Mouse (Mus musculus): ENCODE measurements around the gene Rmi2. TPM values are rescaled to one million over a fixed set of nuclear protein-coding genes. Genes with fewer than 3 reads are reported as not detected.

Rmi2 gene
- polyA plus RNA-seq (2011; ENCODE audit: insufficient read depth, insufficient read length, low replicate concordance, missing spikeins) = 3.8 and 4.8 TPM in 2 replicates

GRCm38 (mm10) chr16:10834911-10835587 is at the start of gene Rmi2:
Rmi2 (plus strand) TSS chr16:10835059.
- Histone ChIP-seq H3K4me1 (ENCODE audit: control insufficient read depth, insufficient read depth, low read length) (peaks cover 14% of the 10 kb centered on the region), H3K4me3 (replicated peaks; ENCODE audit: control insufficient read depth, low read depth, low read length) (peak within 1 kb of the TSS; percentile 79), H3K27ac (ENCODE audit: control insufficient read depth, insufficient read depth, low read depth, low read length, poor library complexity) (peak within 1 kb of the TSS; percentile 89)
- TF ChIP-seq POLR2A (IDR thresholded peaks at IDR 0.05; ENCODE audit: borderline replicate concordance, control insufficient read depth, low read depth, low read length) (peak; percentile 23; the same call in 1 of the 2 replicates), CTCF (IDR thresholded peaks at IDR 0.05; ENCODE audit: control insufficient read depth, insufficient read depth, low read length) (no peak)
- WGBS = under 1% methylated on average over 68 of the region's 69 CpGs

GRCm38 (mm10) chr16:10785371-10786231 is 49.3 kb upstream of the Rmi2 start, which contains the start of gene Socs1:
Socs1 (minus strand) TSS chr16:10785536.
- peak within 1 kb of the TSS; percentile 94 for H3K4me3 ChIP-seq (replicated peaks; ENCODE audit: control insufficient read depth, low read depth, low read length)
- peaks cover 6% of the 10 kb centered on the region for H3K4me1 ChIP-seq (ENCODE audit: control insufficient read depth, insufficient read depth, low read length)
- TF ChIP-seq CTCF (IDR thresholded peaks at IDR 0.05; ENCODE audit: control insufficient read depth, insufficient read depth, low read length) (no peak), POLR2A (IDR thresholded peaks at IDR 0.05; ENCODE audit: borderline replicate concordance, control insufficient read depth, low read depth, low read length) (peak; percentile 88; the same call in 1 of the 2 replicates)
- under 1% methylated on average over 58 of the region's 59 CpGs for WGBS
- peak within 1 kb of the TSS; percentile 92 for H3K27ac ChIP-seq (ENCODE audit: control insufficient read depth, insufficient read depth, low read depth, low read length, poor library complexity)

GRCm38 (mm10) chr16:10786288-10786687 is 48.6 kb upstream of the Rmi2 start:
- peaks cover 6% of the 10 kb centered on the region for H3K4me1 ChIP-seq (ENCODE audit: control insufficient read depth, insufficient read depth, low read length)
- TF ChIP-seq CTCF (IDR thresholded peaks at IDR 0.05; ENCODE audit: control insufficient read depth, insufficient read depth, low read length) = peak; percentile 94
- no peak for TF ChIP-seq POLR2A (IDR thresholded peaks at IDR 0.05; ENCODE audit: borderline replicate concordance, control insufficient read depth, low read depth, low read length)
- H3K4me3 ChIP-seq (replicated peaks; ENCODE audit: control insufficient read depth, low read depth, low read length) = peak overlapping the region; percentile 94
- peak overlapping the region; percentile 92 for H3K27ac ChIP-seq (ENCODE audit: control insufficient read depth, insufficient read depth, low read depth, low read length, poor library complexity)
- 1% methylated on average over 9 of the region's 9 CpGs for WGBS

- WGBS = 64% methylated on average over 4 of the region's 4 CpGs
- Histone ChIP-seq H3K27ac (ENCODE audit: control insufficient read depth, insufficient read depth, low read depth, low read length, poor library complexity) (no peak overlapping the region), H3K4me3 (replicated peaks; ENCODE audit: control insufficient read depth, low read depth, low read length) (no peak overlapping the region), H3K4me1 (ENCODE audit: control insufficient read depth, insufficient read depth, low read length) (peaks cover 6% of the 10 kb centered on the region)
- no peak for TF ChIP-seq POLR2A (IDR thresholded peaks at IDR 0.05; ENCODE audit: borderline replicate concordance, control insufficient read depth, low read depth, low read length)
- no peak for TF ChIP-seq CTCF (IDR thresholded peaks at IDR 0.05; ENCODE audit: control insufficient read depth, insufficient read depth, low read length)
Measured at GRCm38 (mm10) chr16:10786782-10787547, 47.9 kb upstream of the Rmi2 start.

- H3K4me3 ChIP-seq (replicated peaks; ENCODE audit: control insufficient read depth, low read depth, low read length) = no peak overlapping the region
- 72% methylated on average over 7 of the region's 7 CpGs for WGBS
- TF ChIP-seq CTCF (IDR thresholded peaks at IDR 0.05; ENCODE audit: control insufficient read depth, insufficient read depth, low read length) (no peak), POLR2A (IDR thresholded peaks at IDR 0.05; ENCODE audit: borderline replicate concordance, control insufficient read depth, low read depth, low read length) (no peak)
- H3K4me1 ChIP-seq (ENCODE audit: control insufficient read depth, insufficient read depth, low read length) = peaks cover 5% of the 10 kb centered on the region
- no peak overlapping the region for H3K27ac ChIP-seq (ENCODE audit: control insufficient read depth, insufficient read depth, low read depth, low read length, poor library complexity)
Measured at GRCm38 (mm10) chr16:10787548-10788058, 47.3 kb upstream of the Rmi2 start.

GRCm38 (mm10) chr16:10788271-10788670 is 46.6 kb upstream of the Rmi2 start, which contains the start of gene Tnp2:
Tnp2 (minus strand) TSS chr16:10788660.
- no peak within 1 kb of the TSS for H3K4me3 ChIP-seq (replicated peaks; ENCODE audit: control insufficient read depth, low read depth, low read length)
- H3K4me1 ChIP-seq (ENCODE audit: control insufficient read depth, insufficient read depth, low read length) = peaks cover 3% of the 10 kb centered on the region; the same call in 1 of the 2 replicates
- WGBS = 56% methylated on average over 16 of the region's 16 CpGs
- TF ChIP-seq CTCF (IDR thresholded peaks at IDR 0.05; ENCODE audit: control insufficient read depth, insufficient read depth, low read length) (no peak), POLR2A (IDR thresholded peaks at IDR 0.05; ENCODE audit: borderline replicate concordance, control insufficient read depth, low read depth, low read length) (no peak)
- H3K27ac ChIP-seq (ENCODE audit: control insufficient read depth, insufficient read depth, low read depth, low read length, poor library complexity) = no peak within 1 kb of the TSS

GRCm38 (mm10) chr16:10788866-10789265 is 46.0 kb upstream of the Rmi2 start:
- H3K4me1 ChIP-seq (ENCODE audit: control insufficient read depth, insufficient read depth, low read length) = peaks cover 3% of the 10 kb centered on the region; the same call in 1 of the 2 replicates
- no peak overlapping the region for H3K27ac ChIP-seq (ENCODE audit: control insufficient read depth, insufficient read depth, low read depth, low read length, poor library complexity)
- 76% methylated on average over 4 of the region's 4 CpGs for WGBS
- TF ChIP-seq POLR2A (IDR thresholded peaks at IDR 0.05; ENCODE audit: borderline replicate concordance, control insufficient read depth, low read depth, low read length) (no peak), CTCF (IDR thresholded peaks at IDR 0.05; ENCODE audit: control insufficient read depth, insufficient read depth, low read length) (no peak)
- H3K4me3 ChIP-seq (replicated peaks; ENCODE audit: control insufficient read depth, low read depth, low read length) = no peak overlapping the region
